Mouse (Mus musculus): ENCODE measurements around the gene Wdfy2.

- TF ChIP-seq USF1 (IDR thresholded peaks at IDR 0.05; ENCODE audit: low read depth): no peak
- TF ChIP-seq MAX (IDR thresholded peaks at IDR 0.05): no peak
- no peak for TF ChIP-seq CTCF (IDR thresholded peaks at IDR 0.05; ENCODE audit: control insufficient read depth, insufficient read depth, insufficient read length)
- TF ChIP-seq MYOD1 (IDR thresholded peaks at IDR 0.05; ENCODE audit: control insufficient read depth, insufficient read length, low read depth): no peak
- no peak for TF ChIP-seq CEBPB (IDR thresholded peaks at IDR 0.05; ENCODE audit: low read depth)
- no peak for TF ChIP-seq MYOG (IDR thresholded peaks at IDR 0.05; ENCODE audit: control insufficient read depth, extremely low read depth, insufficient read length)
- no peak for TF ChIP-seq FOSL1 (IDR thresholded peaks at IDR 0.05; ENCODE audit: insufficient read depth, low read length, poor library complexity, severe bottlenecking)
Measured at GRCm38 (mm10) chr14:62965342-62965741, 127.9 kb downstream of the Wdfy2 start.
